Mouse (Mus musculus) CD8-positive naive resting alpha-beta T cell, adult 2 months (primary cell): ENCODE data around the gene Ppp1r37.
"Not testable (repeated sequence)": the region's sequence is repeated elsewhere in the genome, so short reads cannot be mapped to it uniquely, and the experiment has no call there.

Experiments
- DNase-seq, 2 experiments: peaks; one replicate each; pipeline ENCODE4 v3.0.0; 2022; ENCODE audit warnings: low read depth in 2 of 2, low spot score in 2 of 2

Gene Ppp1r37

GRCm38 (mm10) chr7:19562643-19563410 is at the start of gene Ppp1r37:
Gene Ppp1r37 (minus strand): TSS chr7:19563076.
- DNase-seq: no peak

DNA sequence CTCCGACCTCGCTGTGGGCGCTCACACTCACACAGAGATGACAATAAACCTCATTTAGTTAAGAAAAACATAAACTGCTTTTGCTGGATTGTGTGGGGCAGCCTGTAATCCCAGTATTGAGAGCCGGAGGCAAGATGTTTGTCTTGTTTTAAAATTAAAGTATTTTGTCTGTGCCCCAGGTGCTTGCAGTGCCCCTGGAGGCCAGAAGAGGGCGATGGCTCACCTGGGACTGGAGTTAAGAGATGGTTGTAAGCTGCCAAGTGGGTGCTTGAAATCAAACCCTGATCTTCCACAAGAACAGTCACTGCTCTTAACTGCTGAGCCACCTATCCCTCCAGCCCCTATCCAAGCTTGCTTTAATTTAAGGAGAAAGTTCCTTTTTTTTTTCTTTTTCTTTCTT is 48.1 kb upstream of the Ppp1r37 start:
- DNase-seq: no peak

- DNase-seq: no peak
Measured at GRCm38 (mm10) chr7:19609641-19610332, 46.9 kb upstream of the Ppp1r37 start.

DNA sequence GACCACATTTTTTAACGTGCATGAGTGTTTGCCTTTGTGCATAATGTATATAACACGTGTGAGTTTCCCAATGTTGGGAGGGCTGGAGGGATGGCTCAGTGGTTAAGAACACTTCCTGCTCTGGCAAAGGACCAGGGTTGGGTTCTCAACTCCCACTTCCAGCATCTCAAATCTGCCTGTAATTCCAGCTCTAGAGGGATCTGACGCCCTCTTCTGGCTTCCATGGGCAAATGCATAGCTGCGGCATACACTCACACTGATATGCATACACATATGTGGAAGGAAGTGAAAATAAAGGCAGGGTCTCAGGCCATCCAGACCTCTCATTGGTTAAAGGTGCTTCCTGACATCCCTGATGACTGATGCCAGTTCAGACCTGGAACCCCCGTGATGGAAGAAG is 44.4 kb upstream of the Ppp1r37 start:
- no peak for DNase-seq

GRCm38 (mm10) chr7:19604606-19605214 is 41.8 kb upstream of the Ppp1r37 start:
- DNase-seq: not testable (repeated sequence)

GRCm38 (mm10) chr7:19603849-19604605 is 41.2 kb upstream of the Ppp1r37 start, which contains the start of gene Clasrp:
Gene Clasrp (minus strand): TSS chr7:19604486.
- peak; percentile 91 to 95 for DNase-seq

- no peak for DNase-seq
Measured at GRCm38 (mm10) chr7:19603055-19603454, 40.2 kb upstream of the Ppp1r37 start.

DNA sequence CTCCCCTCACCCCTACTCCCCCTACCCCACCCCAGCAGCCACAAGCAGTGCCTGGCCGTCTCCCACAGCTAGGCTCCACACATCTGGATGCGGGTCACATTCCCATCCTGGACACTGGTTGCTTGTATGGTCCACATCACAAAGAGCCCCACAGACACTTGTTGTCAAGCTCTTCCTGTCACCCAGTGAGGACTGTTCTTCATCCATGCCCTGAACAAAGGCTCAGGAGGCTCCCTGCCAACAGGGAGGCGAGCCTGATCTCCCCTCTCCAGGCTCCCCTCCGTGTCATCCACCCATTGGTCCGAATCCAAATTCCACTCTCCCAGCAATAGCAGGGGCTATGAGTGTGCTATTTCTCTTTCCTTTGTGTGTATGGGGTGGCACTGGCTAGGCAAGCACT is 37.7 kb upstream of the Ppp1r37 start:
- no peak for DNase-seq

GRCm38 (mm10) chr7:19593061-19593730 is 30.3 kb upstream of the Ppp1r37 start:
- DNase-seq: no peak

GRCm38 (mm10) chr7:19589917-19590316 is 27.0 kb upstream of the Ppp1r37 start:
- DNase-seq: peak; percentile 69 to 77

- DNase-seq: peak in 1 of 2 experiments; percentile 42
Measured at GRCm38 (mm10) chr7:19589207-19589606, 26.3 kb upstream of the Ppp1r37 start.

GRCm38 (mm10) chr7:19586269-19586668 is 23.4 kb upstream of the Ppp1r37 start:
- no peak for DNase-seq

DNA sequence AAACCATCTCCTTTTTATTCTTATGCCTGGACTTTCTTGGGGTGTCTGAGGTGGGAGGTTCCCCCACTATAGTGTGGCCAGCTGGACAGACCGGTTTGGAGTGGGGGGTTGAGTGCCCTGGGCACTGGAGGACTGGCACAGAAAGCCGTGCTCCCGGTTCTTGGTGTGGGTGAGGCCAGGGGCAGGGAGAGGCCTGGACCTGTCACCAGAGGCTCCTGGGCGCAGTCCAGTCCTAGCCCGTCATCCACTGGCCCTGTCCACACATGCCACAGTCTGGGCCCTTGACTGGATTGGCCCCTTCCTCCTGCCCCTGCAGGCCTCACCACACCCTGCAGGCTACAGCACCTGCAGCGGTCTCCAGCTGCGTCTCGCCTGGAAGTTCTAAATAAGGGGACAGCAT is 17.8 kb upstream of the Ppp1r37 start:
- no peak for DNase-seq

GRCm38 (mm10) chr7:19579751-19580150 is 16.9 kb upstream of the Ppp1r37 start:
- DNase-seq: no peak

- DNase-seq: no peak
Measured at GRCm38 (mm10) chr7:19578436-19578835, 15.6 kb upstream of the Ppp1r37 start.

DNA sequence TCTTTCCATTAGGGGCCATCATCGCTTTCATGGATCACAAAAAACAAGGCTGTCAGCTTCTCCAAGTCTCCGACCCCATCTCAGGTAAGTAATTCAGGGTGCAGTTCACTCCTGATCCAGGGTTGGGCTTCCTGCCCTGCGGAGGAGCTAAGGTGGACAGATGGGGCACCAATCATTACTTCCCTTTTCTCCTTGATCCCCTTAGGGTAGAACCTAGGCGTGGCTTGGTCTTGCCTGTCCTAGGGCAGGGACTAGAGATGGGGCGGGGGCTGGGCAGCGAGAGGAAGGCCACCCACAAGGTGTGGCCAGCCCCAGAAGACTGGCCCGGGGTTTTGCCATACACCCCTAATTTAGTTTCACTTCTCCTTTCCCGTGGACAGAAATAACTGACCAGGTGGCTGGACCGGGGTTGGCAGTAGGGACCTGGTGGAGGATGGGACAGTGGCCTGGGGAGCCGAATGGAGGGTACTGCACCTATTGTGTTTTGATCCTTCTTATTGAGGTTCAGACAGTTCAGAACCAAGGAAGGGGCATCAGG is 15.1 kb upstream of the Ppp1r37 start:
- no peak for DNase-seq

DNA sequence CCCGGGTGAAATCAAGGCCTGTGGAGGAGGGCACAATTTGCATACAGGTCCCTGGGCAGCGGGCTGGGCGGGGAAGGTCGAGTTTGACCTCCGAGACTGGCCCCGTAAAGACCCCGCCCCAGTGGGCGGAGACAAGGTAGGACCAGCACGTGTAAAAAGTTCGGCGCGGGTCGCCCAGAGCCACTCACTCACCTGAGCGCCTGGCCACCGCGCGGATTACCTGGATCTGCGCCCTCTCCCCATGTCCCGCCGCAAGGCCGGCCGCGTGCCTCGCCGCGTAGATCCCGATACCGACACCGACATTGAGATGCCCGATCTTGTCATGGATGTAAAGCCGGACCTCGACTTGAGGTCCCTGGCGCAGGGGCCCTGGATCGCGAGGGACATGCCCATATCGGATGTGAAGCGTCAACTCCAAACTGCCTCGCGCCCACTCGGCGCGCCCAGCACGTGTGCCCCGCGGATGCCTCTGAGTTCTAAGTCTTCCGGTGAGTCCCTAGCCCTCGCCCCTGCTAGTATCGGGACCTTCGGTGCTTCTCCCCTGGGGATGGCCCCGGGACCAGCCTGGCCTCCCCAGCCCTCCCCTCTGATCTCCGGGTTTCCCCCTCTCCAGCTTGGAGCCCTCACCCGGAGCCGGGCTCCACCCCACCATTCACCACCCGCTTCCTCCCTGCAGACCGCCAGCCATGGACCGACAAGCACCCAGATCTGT is 14.4 kb upstream of the Ppp1r37 start, which contains the start of the genes Zfp296 and Gemin7:
Gene Zfp296, plus strand, starts transcription at position 147 of the 712 bp plus-strand sequence.
Gene Gemin7, minus strand, starts transcription at position 455 of the 712 bp plus-strand sequence.
- peak; percentile 24 to 28 for DNase-seq

DNA sequence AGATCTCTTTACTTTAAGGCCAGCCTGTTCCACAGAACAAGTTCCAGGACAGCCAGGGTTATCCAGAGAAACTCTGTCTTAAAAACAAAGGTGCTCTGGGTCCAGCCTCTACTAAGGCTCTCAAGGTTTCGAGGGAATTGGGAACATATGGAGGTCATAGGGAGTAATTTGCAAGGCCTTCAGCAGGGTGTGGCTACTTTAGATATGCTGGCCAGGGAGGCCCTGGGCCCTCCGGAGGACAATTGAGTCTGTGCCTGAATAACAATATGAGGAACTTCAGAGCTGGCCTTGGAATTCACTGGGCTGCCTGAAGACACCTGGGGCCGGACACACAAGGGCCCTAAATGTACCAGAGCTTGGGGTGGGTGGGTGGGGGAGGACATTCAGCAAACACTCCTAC is 12.7 kb upstream of the Ppp1r37 start:
- no peak for DNase-seq

GRCm38 (mm10) chr7:19573776-19574140 is 10.9 kb upstream of the Ppp1r37 start:
- no peak for DNase-seq
